Mouse (Mus musculus) heart, adult 9 months (tissue): ENCODE data around the gene 1810010D01Rik.

Experiments used
- DNase-seq, 2 experiments: peaks; one replicate each; pipeline ENCODE4 v3.0.0; 2022; ENCODE audit warnings: low spot score in 2 of 2

1810010D01Rik gene

DNA sequence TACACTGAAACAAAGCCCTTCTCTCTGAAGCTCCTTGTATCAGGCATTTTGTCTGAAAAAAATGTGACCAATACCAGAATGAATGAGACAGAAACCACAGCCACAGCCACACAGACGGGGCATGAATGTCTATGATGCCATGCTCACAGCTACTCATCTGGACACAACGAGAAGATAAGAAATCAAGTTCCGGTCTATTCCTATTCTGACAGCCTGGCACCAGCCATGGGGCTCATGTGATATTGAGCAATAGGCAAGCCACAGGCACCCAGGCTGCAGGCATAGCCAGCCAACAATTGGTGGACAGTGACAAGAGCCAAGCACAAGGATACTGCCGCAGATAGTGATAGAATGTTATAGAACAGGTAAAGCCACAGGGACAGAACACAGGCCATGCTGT lies 7.6 kb upstream of the 1810010D01Rik start:
- peak; percentile 35 to 62 for DNase-seq

GRCm38 (mm10) chr7:145211680-145212659 lies 4.1 kb upstream of the 1810010D01Rik start:
- no peak for DNase-seq

GRCm38 (mm10) chr7:145210477-145211070 lies 2.7 kb upstream of the 1810010D01Rik start:
- no peak for DNase-seq

DNA sequence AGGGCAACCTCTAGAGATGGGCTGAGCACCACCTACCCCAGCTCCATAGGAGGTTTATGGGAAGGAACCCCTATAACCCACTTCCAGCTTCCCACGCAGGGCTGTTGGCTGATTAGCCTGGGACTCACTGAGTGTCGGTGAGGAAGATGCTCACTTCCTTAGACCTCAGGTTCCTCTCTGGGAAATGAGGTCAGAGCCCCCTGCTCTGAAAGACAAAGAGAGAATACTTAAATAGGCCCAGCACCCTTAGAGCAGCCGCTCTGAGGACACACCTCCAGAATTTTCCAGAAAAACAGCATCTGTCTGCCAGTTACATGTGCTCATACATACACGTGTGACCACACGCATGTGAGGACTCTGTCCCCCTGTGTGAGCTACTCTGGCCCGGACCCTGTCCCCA lies 1.1 kb downstream of the 1810010D01Rik start:
- DNase-seq: no peak

DNA sequence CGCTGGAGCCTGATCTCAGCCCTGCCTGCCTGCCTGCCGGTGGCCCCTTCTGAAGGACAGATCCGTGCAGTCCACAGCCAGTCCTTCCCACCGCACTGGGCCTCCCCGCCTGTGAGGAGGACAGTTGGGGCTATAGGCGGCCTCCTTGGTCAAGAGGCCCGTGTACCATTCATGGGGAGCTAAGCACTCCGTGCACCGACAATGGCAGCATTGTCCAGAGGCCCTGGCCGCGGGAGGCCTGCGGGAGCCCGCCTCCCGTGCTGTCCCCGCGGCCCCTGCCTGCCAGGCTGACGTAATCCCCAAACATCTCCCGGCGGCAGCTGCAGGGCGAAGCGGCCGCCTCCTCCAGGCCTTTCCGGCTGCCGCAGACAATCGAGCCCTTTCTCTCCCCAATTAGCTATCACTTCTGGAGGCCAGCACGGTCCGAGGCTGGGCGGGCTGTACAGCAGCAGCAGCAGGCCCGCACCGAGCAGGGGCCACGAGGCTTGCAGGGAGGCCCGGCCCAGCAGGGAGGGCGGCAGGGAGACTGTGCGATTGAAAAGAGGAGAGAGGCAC lies 1.8 kb downstream of the 1810010D01Rik start:
- peak; percentile 75 to 79 for DNase-seq

- no peak for DNase-seq
Measured at GRCm38 (mm10) chr7:145205363-145205902, 2.5 kb downstream of the 1810010D01Rik start.

- DNase-seq: no peak
Measured at GRCm38 (mm10) chr7:145199711-145200110, 8.2 kb downstream of the 1810010D01Rik start.

- peak; percentile 68 to 82 for DNase-seq
Measured at GRCm38 (mm10) chr7:145198223-145198714, 9.7 kb downstream of the 1810010D01Rik start.

DNA sequence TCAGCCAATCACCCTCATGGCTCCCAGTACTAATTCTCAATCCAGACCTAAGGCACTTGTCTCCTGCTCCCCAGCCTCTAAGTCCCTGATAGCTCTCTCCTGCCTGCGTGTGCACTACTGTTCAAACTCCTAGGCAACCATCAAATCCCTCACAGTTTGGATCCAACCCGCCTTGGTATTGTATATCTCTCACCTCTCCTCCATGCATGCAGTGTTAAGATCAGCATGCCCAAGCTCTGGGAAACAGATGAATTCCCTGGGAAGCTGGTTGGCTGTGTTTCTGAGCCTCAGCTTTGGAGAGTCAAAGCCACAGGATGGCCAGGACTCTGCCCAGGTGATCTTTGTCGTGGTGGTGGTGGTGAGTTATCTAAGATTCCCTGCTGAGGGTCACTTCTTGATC lies 10.2 kb downstream of the 1810010D01Rik start:
- no peak for DNase-seq

GRCm38 (mm10) chr7:145197042-145197441 lies 10.9 kb downstream of the 1810010D01Rik start:
- DNase-seq: peak; percentile 48 to 52

- DNase-seq: no peak
Measured at GRCm38 (mm10) chr7:145196340-145196739, 11.6 kb downstream of the 1810010D01Rik start.

- DNase-seq: no peak
Measured at GRCm38 (mm10) chr7:145195186-145195927, 12.6 kb downstream of the 1810010D01Rik start.

DNA sequence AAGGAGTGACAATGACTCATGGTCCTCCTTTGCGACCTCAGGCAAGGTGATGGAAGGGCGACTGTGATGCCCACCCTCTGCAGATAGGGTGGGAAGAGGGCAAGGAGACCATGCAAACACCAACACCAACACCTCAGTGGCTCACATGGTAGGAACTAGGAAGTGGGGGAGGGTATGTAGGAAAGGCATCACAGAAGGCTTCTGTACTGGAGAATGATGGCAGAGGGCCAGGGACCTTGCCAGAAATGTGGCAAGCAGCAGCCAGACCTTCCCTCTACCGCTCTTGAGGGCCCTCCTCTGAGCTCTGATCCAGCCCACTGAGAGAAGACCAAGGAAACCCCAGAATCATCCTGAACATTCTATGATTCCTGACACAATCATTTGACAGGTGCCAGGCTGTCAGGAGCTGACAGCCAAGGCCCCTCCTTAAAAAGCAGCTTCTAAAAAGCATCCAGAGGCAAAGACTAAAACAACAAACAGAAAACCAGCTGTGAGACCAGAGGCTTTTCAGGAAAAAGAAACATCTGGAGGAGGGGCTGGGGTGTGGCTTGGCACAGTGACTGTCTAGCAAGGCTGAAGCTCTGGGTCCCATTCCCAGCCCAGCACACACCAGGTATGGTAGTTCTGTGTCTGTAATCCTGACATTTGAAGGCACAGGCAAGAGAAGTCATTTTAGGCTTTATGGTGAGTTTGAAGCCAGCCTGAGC lies 13.3 kb downstream of the 1810010D01Rik start:
- DNase-seq: peak; percentile 62 to 64

DNA sequence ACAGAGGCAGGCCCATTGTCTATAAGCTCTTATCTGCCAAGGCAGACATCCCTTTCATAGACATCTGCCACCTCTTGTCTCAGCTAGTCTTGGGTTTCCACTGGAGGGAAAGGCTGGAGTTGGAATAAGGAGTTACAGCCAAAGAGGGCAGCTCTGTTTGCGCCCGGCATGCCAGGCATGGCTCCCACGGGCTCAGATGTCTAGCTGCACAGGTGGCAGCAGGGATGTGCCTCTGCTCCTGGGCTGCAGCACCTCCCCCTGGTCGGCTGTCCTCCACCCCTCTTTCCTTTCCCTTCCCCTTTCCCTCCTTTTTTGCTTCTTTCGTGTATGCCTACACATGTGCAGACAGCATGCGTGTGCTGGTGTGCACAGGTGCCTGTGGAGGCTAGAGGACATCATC lies 15.1 kb downstream of the 1810010D01Rik start:
- no peak for DNase-seq

DNA sequence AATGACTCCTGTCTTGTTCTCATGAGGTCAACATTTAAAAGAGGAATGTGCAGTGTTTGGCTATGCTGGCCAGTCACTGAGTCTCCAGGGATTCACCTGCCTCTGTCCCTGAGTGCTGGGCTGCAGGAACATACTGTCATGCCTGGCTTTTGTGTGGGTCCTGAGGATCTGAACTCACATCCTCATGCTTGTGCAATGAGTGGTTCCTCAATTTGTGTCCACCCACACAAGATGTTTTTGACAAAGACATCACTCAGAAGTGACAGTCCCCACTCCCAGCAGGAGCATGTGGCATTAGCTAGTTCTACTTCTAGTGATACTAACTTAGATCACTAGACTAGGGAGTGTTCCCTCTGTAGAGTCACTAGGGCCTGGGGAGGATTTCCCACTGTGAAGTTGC lies 17.4 kb downstream of the 1810010D01Rik start:
- no peak for DNase-seq

DNA sequence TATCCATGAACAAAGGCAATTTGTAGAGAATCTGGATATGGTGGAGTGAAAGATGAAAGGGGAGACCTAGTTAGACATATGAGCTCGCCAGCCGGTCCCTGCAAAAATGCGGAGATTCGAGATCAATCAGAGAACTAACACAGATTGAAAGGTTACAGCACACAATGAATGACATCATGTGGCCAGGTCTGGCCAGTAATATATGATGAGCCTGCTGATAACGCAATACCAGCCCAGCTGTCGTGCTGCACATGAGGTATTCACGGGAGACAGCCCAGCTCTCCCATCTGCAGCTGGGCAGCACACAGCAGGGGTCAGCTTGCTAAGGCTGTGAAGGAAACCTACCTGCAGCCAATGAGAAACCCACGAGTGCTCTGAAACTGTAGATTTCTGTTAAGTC lies 18.6 kb downstream of the 1810010D01Rik start:
- no peak for DNase-seq

GRCm38 (mm10) chr7:145187802-145188201 lies 20.1 kb downstream of the 1810010D01Rik start:
- peak; percentile 20 to 24 for DNase-seq

- no peak for DNase-seq
Measured at GRCm38 (mm10) chr7:145182388-145182787, 25.5 kb downstream of the 1810010D01Rik start.

- no peak for DNase-seq
Measured at GRCm38 (mm10) chr7:145181376-145182034, 26.4 kb downstream of the 1810010D01Rik start.

GRCm38 (mm10) chr7:145179691-145180091 lies 28.2 kb downstream of the 1810010D01Rik start:
- no peak for DNase-seq
